Mouse (Mus musculus) mature B cell (primary cell): Measurements from ENCODE around the gene Cuta.
"Not testable (repeated sequence)": the region's sequence is repeated elsewhere in the genome, so short reads cannot be mapped to it uniquely, and the experiment has no call there.

ENCODE experiments used
- in situ Hi-C: fragments of 300-500 bp; cut with MboI; formaldehyde crosslinking; loops from 2 replicates; pipeline ENCODE4 v1.14.3; 2019

The Cuta gene

DNA sequence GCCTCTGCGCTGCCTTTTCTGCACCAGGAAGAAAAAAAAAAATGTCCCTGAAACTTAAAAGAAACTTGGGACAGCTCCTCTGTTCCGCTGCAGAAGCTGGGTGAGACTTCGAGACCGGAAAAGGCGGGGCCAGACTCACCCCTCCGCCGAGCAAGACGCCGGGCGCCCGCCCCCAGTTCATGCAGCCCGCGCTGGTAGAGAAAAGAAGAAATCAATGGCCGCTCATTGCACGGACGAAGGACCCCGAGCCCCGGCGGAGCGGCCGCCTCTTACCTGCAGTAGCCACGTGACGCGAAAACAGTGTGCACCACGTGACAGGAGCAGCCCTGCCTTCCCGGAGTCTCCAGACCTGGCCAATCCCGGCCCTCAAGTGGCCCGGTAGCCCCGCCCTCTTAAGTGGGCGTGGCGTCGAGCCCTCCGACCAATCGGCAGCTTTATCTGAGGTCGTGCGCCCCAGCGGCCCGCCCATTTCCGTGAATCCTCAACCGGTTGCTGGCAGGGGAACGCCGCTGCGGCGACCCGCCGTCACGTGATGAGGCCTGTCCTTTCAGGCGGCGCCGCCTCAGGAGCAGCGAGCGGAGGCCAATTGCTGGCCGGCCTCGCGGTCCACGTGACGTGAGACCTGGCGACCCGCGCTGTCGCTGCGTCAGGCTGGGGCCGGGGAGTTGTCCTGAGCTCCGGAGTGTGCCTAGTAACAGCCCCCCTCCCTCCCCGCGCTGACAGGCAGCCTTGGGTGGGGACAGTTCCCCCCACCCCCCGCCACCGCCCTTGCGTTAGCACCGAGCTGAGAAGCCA is at the start of gene Cuta:
Gene Cuta, minus strand, starts transcription at position 392 of the 795 bp plus-strand sequence.
- in situ Hi-C loops, result no loop called here

DNA sequence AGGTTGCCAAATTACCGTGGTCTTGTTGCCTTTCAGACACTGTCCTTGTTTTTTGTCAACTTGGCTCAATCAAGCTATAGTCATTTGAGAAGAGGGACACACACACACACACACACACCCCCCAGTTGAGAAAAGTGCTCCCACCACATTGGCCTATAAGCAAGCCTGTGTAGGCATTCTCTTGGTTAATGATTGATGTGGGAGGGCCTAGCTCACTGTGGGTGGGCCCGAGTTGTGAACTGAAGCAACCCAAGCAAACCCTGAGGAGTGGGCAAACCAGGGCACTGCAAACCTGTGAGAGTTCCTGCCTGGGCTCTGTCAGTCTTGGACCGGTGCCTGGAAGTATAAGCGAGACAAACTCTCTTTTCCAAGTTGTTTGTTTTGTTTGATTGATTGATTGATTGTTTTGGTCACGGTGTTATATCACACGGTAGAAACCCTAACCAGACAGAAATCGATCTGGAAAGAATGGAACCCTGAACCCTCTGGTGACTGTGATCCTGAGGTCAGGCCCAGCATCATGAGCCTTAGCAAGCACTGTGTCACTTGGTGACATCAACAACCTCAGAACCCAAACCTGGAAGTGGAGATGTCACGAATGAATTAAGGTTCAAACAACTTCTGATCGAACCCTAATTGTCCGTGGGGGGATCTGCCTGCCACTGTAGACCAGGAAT is 46.3 kb upstream of the Cuta start:
- in situ Hi-C loops, result no loop called here

DNA sequence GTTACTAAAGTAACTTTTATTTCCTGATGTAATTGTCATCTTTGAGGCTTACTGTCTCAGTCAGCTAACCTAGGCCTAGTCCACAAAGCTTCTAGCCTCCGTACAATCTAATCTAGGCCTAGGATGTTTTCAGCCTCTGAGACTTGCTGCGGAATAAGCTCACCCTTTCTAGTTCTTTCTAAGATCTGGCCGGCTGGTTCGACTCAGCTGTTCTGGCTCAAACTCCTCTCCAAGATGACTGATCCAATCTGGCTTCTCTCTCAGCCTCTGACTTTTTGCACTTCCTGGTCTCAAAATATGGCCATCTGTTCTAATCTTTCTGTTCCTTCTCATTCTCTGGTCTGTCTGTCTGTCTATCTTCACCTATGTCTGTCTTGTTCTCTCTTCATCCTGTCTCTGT is 44.0 kb upstream of the Cuta start:
- in situ Hi-C loops, result no loop called here

DNA sequence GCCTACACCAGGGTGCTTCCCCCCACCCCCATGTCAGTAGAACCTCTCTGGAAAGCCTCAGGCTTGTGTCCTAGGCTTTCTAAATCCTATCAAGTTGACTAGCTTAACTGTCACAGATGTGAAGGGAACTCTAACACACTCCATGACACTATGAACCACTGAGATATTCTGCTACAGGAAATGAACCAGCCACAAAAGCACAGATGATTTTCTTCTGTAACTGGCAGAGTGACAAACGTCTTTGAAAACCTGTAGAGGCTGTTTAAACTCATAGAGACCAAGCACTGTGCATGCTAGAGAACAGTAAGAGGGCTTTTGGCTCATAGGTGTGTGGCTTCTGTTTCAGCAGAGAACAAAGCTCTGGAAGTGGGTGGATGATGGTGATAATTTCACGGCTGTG is 41.7 kb upstream of the Cuta start:
- in situ Hi-C loops, result no loop called here

DNA sequence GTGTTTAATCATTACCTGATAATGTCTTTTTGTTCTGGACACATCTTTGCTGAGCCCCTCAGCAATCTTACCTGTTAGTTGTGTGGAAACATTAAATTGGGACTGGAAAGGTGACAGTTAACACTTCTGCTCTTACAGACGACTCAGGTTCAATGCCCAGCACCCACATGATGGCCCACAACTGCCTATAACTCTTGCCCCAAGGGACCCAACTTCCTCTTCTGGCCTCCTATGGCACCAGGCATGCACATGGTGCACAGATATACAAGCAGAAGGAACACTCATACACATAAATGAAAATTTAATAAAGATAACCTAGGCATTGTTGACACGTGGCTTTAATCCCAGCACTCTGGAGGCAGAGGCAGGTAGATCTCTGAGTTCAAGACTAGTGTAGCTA is 40.1 kb upstream of the Cuta start:
- in situ Hi-C loops, result no loop called here

DNA sequence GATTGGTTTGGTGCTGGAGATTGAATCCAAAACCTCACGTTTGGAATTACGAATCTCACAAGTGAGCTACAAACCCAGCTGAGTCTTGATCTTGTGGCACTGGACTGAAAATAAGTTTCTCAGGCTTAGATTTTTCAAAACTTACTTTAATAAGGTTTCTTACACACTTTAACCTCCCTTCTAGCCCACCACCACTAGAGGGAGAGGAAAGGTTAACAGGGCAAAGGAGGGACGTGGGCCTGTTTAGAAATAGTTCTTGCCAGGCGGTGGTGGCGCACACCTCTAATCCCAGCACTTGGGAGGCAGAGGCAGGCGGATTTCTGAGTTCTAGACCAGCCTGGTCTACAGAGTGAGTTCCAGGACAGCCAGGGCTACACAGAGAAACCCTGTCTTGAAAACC is 38.0 kb upstream of the Cuta start:
- in situ Hi-C loops, result not testable (repeated sequence)

DNA sequence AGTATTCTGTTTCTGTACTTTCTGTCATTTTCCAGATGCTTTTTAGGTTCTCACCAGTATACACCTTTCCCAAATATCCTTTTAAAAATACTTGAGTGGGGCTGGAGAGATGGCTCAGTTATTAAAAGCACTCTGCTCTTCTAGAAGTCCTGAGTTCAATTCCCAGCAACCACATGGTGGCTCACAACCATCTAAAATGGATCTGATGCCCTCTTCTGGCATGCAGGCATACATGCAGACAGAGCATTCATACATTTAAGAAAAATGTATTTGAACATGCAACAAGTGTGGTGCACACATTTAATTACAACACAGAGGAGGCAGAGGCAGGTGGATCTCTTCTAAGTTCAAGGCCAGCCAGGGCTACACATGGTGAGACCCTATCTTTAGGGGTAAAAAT is 36.0 kb upstream of the Cuta start:
- in situ Hi-C loops, result no loop called here

DNA sequence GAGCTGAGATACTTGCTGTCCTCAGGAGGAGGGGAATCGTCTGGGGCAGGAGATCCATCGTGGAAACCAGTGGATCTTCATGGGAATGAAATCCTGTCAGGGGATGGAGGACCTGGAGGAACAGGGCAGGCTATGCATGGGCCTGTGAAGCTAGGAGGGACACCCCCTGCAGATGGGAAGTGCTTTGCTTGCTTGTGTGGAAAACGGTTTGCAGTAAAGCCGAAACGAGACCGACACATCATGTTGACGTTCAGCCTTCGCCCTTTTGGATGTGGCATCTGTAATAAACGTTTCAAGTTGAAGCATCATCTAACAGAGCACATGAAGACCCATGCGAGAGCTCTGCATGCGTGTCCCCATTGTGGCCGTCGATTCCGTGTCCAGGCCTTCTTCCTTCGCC is 35.2 kb upstream of the Cuta start:
- in situ Hi-C loops, result no loop called here

DNA sequence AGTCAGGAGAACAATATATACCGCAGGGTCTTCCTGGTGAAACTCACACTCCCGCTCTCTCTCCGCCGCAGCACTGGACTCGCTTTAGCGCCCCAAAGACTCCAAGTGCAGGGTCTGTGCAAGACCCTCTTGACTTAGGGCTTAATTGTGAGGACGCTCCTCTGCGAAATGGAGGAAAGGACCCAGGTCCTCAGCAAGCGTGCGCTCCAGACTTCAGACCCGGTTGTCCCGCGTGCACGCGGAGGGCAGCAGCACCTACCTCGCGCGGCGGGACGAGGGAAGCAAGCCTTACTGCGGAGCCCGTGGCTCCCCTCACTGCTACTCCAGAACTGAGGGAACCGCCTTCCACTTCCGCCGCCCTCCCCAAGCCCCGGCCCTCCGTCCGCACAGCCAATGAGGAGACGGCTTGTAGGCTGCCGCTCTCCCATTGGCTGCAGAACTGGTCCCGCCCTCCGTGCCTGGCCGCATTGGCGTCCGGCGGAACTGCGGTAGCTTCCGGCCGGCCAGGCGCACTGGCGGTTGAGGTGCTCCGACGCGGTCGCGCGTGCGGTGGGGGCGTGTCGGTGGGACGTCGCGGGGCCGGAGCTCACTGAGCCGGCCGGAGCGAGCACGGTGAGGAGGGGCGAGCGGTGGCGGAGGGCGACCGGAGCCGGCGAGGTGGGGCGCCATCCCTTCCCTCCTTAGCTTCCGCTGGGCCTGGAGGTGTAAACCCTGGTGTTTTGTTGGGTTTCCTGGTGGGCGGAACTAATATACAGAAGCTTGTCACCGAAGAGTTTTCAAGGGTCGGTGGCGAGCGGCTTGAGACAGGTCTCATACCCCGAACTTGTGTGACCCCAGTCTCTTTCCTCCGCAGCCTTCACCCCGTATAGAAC is 33.6 kb upstream of the Cuta start, which contains the start of gene Zbtb9:
Gene Zbtb9, plus strand, starts transcription at position 465 of the 872 bp plus-strand sequence.
- in situ Hi-C loops, result no loop called here

DNA sequence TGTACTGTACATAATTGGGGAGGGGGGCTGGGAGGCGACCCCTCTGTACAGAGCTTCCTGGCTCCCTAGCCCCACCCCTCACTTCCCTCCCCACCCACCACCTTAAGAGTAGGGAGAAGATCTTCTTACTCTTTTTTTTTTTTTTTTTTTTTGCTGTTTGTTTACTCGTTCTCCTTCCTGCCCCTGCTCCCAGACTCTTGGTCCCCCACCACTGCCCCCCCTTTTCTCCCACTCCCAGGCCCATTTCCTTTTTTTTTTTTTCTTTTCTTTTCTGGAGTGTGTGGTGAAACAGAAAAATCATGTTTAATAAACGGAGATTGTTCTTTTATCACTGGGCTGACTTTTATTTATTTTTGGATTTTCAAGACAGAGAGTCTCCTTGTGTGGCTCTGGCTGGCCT is 32.7 kb upstream of the Cuta start:
- in situ Hi-C loops, result no loop called here

DNA sequence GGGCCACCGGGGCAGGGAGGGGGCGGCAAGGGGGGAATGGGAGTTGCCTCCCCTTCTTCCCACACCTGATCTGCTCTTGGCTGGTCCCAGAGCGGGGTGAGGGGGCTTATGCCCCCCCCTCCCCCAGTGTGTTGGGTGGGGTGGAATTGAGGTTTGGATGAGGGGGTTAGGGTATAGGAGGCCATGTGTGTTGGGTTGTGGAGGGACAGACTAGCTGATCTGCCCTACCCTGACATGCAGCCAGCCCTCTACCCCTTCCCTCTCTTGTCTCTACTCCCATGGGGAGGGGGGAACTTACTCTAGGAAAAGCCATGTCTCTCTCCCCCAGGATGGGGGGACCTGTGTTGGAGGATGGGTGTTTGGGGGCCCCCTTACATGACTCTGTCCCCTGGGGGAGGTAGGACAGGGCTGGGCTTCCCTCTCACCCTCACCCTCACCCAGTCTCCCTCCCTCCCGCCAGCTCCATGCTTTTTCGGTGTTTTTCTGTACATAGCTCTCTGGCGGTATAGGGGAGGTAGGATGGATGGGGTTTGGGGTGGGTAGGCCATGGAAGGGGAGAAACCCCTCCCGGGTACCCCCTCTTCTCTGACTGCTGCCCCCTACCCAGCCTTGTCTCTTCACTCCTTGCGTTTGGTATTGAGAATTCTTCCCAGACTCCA is 32.0 kb upstream of the Cuta start:
- in situ Hi-C loops, result no loop called here

DNA sequence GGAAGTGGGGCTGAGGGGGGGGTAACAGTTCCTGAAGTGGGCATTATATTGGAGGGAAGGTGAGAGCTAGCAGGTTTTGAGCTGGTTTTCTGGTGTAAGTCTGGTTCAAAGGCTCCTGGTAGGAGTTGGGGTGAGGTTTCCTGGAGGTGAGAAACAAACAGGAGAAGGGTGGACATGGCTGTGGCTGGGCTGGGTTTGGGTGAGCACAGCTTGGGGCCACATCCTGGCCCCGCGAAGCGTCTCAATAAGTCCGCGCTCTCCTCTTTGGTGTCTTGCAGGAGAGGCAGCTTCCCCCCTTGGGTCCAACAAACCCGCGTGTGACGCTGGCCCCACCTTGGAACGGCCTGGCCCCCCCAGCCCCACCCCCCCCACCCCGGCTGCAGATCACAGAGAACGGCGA is 30.9 kb upstream of the Cuta start:
- in situ Hi-C loops, result no loop called here

DNA sequence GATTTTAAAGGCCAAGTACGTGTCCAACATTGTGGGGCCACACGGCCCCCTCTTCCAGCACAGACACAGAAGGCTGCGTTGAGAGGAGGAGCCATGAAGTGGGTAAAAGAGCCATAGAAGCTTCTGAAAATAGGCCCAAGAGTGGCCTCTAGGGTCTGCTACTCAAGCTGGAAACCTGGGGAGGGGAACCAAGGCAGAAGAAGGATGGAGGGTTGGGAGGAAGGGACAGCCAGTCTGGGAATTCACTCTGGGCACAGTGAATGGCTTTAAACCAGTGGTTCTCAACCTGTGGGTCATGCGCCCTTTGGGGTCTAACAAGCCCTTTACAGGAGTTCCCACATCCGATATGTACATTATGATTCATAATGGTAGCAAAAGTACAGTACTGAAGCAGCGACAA is 29.9 kb upstream of the Cuta start:
- in situ Hi-C loops, result no loop called here

DNA sequence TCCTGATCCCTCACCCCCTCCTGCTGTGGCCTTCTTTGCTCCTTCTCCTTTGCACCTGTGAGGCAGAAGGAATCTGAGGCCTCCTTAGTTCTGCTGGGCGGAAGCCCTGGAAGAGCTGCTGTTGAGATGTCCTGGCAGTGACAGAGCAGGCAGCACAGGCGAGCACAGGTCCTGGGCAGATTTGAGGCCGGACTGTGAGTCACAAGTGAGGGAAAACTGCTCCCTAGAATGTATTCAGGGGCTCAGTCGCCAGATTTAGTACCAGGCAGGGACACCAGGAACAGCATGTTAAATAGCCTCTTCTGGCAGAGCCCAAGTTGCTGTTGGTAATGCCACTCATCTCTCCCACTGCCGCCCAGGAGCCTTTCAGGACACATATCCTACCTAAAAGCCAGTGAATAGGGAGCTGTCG is 28.8 kb upstream of the Cuta start:
- in situ Hi-C loops, result no loop called here

DNA sequence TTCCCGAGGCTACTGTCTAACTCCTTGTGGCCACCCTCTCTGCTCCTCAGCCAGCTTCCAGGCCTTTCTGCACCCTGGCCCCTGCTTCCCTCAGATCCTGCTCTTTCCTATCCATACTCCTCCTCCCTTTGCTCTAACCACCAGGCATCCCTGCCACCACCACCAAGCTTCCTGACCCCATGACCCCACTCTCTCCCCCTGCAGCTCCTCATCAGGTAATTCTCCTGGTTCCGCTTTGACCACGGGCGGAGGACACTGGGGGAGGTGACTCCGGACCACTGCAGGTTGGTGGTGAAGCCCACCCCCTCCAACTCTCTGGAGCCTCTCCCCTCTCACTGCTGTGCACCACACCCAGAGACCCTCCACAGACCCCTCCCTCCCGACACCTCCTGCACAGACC is 28.1 kb upstream of the Cuta start:
- in situ Hi-C loops, result no loop called here

DNA sequence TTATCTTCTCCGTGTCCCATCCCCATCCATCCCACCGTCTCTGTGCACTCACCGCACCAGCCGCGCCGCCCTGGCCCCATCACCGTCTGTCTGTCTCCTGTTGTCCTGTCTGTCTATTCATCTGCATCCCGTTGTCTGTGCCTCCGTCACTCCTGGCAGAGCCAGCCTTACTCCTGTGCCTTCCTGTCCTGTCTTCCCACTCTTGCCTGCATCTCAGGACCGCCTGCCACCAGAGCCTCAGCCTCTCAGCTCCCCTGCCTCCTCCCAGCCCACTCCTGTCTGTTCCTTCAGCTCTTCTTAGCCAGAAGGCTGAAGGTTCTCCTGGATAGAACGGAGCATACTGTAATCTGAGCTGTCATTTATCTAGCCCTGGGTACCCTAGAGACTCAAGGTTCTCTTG is 27.6 kb upstream of the Cuta start:
- in situ Hi-C loops, result no loop called here

DNA sequence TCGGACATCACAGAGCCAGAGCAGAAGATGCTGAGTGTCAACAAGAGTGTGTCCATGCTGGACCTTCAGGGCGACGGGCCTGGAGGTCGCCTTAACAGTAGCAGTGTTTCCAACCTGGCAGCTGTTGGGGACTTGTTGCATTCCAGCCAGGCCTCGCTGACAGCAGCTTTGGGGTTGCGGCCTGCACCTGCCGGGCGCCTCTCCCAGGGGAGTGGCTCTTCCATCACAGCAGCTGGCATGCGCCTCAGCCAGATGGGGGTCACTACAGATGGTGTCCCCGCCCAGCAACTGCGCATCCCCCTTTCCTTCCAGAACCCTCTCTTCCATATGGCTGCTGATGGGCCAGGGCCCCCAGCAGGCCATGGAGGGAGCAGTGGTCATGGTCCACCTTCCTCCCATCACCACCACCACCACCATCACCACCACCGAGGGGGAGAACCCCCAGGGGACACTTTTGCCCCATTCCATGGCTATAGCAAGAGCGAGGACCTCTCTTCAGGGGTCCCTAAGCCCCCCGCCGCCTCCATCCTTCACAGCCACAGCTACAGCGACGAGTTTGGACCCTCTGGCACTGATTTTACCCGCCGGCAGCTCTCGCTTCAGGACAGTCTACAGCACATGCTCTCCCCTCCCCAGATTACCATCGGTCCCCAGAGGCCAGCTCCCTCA is 22.3 kb upstream of the Cuta start:
- in situ Hi-C loops, result no loop called here

DNA sequence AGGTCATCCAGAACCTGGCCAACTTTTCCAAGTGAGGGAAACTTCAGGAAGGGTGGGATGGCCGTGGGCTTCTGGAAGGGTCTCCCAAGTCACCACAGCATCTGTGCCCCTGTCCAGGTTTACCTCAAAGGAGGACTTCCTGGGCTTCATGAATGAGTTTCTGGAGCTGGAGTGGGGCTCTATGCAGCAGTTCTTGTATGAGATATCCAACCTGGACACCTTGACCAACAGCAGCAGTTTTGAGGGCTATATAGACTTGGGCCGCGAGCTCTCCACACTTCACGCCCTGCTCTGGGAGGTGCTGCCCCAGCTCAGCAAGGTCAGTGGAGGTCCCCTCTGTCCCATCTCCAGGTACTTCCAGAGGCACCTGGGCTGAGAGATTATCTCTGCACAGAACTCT is 20.4 kb upstream of the Cuta start:
- in situ Hi-C loops, result no loop called here

DNA sequence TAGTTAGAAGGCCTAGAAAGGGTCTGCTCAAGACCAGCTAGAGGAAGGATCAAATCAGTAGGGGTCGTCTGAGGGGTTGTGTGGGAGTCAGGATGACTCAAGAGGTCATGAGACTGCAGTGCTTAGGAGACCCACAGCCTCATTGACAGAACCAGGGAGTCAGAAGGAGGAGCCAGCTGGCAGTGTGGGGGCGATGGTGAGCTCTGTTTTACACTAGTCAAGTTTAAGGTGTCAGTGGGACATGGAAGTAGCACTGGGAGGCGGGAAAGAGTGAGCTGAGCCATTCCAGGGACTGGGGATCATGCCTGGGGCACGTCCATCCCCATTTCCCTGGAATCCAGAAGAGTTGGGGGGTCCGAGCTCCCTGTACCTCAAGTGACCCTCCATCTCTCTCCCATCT is 19.5 kb upstream of the Cuta start:
- in situ Hi-C loops, result no loop called here

DNA sequence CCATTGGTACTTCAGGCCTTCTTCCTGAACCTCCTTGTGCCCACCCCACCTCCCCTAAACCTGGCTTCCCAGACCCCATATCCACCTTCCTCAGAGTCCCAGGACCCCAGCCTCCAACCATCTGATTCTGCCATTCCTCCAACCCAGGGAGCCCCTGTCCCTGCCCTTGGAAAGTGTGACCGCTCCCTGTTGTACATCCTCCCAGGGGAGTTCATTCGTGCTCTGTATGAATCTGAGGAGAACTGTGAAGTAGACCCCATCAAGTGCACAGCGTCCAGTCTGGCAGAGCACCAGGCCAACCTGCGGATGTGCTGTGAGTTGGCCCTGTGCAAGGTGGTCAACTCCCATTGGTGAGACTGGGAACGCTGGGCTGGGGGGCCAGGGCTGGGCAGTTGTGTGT is 18.5 kb upstream of the Cuta start:
- in situ Hi-C loops, result no loop called here

DNA sequence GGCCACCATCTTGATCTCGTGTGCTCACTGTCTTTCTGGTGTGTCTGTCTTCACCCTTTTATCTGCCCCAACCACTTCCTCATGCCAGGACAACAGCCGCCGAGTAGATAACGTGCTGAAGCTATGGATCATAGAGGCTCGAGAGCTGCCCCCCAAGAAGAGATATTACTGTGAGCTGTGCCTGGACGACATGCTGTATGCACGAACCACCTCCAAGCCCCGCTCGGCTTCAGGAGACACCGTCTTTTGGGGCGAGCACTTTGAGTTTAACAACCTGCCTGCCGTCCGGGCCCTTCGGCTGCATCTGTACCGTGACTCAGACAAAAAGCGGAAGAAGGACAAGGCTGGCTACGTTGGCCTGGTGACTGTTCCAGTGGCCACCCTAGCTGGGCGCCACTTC is 17.5 kb upstream of the Cuta start:
- in situ Hi-C loops, result no loop called here

DNA sequence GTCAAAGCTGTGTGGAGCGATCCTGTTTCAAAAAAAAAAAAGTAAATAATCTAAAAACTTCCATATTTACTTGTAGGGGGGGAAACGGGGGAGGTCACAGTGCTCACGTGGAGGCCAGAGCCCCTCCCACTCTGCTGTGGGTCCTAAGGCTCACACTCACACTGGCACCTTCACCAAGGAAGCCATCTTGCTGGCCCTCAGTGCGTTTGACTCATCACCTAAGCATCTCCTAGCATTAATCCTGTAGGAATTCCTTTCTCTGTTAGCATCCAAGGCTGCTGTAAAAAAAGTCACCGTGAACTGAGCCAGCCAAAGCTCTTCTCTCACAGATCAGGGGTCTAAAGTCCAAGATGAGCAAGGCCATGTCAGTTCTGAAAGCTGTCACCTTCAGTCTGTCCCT is 16.9 kb upstream of the Cuta start:
- in situ Hi-C loops, result no loop called here
